Mouse (Mus musculus) bone marrow, adult 2 months (tissue): Measurements from ENCODE around the gene Arhgef7. TPM values are rescaled to one million over a fixed set of nuclear protein-coding genes. Genes with fewer than 3 reads are reported as not detected.

Experiments
- H3K27ac ChIP-seq: fragments of 200-500 bp; 2 replicates; pipeline ENCODE4 v1.5.1; 2012; ENCODE audit warnings: low read depth, mild to moderate bottlenecking, control low read depth, inconsistent platforms, low read length; ENCODE audit not compliant: control insufficient read depth, poor library complexity, insufficient read depth
- H3K4me1 ChIP-seq: fragments of 200-500 bp; 2 replicates; pipeline ENCODE4 v1.6.1; 2011; ENCODE audit warnings: low read length; ENCODE audit not compliant: control insufficient read depth, insufficient read depth
- H3K4me3 ChIP-seq: fragments of 200-500 bp; replicated peaks from 2 replicates; pipeline ENCODE3; 2011; ENCODE audit warnings: mild to moderate bottlenecking, low read depth, low read length, control low read depth; ENCODE audit not compliant: control insufficient read depth
- CTCF ChIP-seq: fragments of 200-500 bp; IDR thresholded peaks from 2 replicates; pipeline ENCODE4 v1.5.1; 2011; ENCODE audit warnings: low read length, control low read depth; ENCODE audit not compliant: control insufficient read depth, insufficient read depth
- POLR2A ChIP-seq: fragments of 200-500 bp; IDR thresholded peaks from 2 replicates; pipeline ENCODE4 v1.6.1; 2011; ENCODE audit warnings: low read depth, mild to moderate bottlenecking, control low read depth, low read length, borderline replicate concordance; ENCODE audit not compliant: control insufficient read depth
- WGBS: fragments of 180-500 bp; shearing (Covaris S2); methylation state at CpG from one replicate; pipeline ENCODE4 v1.1.7; 2018; 5-methylcytosine and 5-hydroxymethylcytosine counted together
- polyA plus RNA-seq: library from polyadenylated mRNA; stranded (reverse); fragments of >200 nt; gene quantifications from 2 replicates; pipeline ENCODE4 v1.2.4, GENCODE M21; 2011; ENCODE audit warnings: low replicate concordance; ENCODE audit not compliant: missing spikeins, insufficient read depth, insufficient read length

Gene Arhgef7
- polyA plus RNA-seq, 1 experiment = 18.6 TPM

- Histone ChIP-seq H3K4me1 (no peaks in the 10 kb centered on the region; the same call in 1 of the 2 replicates), H3K4me3 (no peak overlapping the region), H3K27ac (no peak overlapping the region)
- 86% methylated on average over 12 of the region's 12 CpGs for WGBS
- no peak for TF ChIP-seq CTCF
- no peak for TF ChIP-seq POLR2A
These were observed 21.7 kb upstream of the Arhgef7 start for GRCm38 (mm10) chr8:11705818-11706217.

GRCm38 (mm10) chr8:11707701-11708100 lies 19.8 kb upstream of the Arhgef7 start:
- TF ChIP-seq POLR2A = no peak
- no peak for TF ChIP-seq CTCF
- 55% methylated on average over 3 of the region's 3 CpGs for WGBS
- H3K4me3 ChIP-seq = no peak overlapping the region

GRCm38 (mm10) chr8:11708815-11709214 lies 18.7 kb upstream of the Arhgef7 start:
- 49% methylated on average over 2 of the region's 2 CpGs for WGBS
- Histone ChIP-seq H3K4me3 (no peak overlapping the region), H3K4me1 (no peaks in the 10 kb centered on the region; the same call in 1 of the 2 replicates), H3K27ac (no peak overlapping the region)
- TF ChIP-seq POLR2A (no peak), CTCF (no peak)

More at GRCm38 (mm10) chr8:11707701-11708100, 19.8 kb upstream of the Arhgef7 start:
- no peaks in the 10 kb centered on the region; the same call in 1 of the 2 replicates for H3K4me1 ChIP-seq
- no peak overlapping the region for H3K27ac ChIP-seq

- 72% methylated on average over 3 of the region's 3 CpGs for WGBS
- no peak overlapping the region for H3K27ac ChIP-seq
- no peaks in the 10 kb centered on the region; the same call in 1 of the 2 replicates for H3K4me1 ChIP-seq
- no peak for TF ChIP-seq CTCF
- no peak for TF ChIP-seq POLR2A
- H3K4me3 ChIP-seq = no peak overlapping the region
These were observed 18.0 kb upstream of the Arhgef7 start for GRCm38 (mm10) chr8:11709542-11709941.

- Histone ChIP-seq H3K27ac (no peak overlapping the region), H3K4me3 (no peak overlapping the region), H3K4me1 (no peaks in the 10 kb centered on the region)
- no peak for TF ChIP-seq POLR2A
- TF ChIP-seq CTCF = no peak
- 64% methylated on average over 5 of the region's 5 CpGs for WGBS
These were observed 17.1 kb upstream of the Arhgef7 start for GRCm38 (mm10) chr8:11710415-11710814.

GRCm38 (mm10) chr8:11712244-11712643 lies 15.3 kb upstream of the Arhgef7 start:
- 82% methylated on average over 6 of the region's 6 CpGs for WGBS
- Histone ChIP-seq H3K4me1 (no peaks in the 10 kb centered on the region), H3K27ac (no peak overlapping the region), H3K4me3 (no peak overlapping the region)
- TF ChIP-seq CTCF = peak; percentile 49; the same call in 1 of the 2 replicates
- TF ChIP-seq POLR2A = no peak

GRCm38 (mm10) chr8:11717194-11717593 lies 10.3 kb upstream of the Arhgef7 start:
- TF ChIP-seq POLR2A (no peak), CTCF (no peak)
- 26% methylated on average over 4 of the region's 4 CpGs for WGBS

GRCm38 (mm10) chr8:11727273-11727650 lies 259 bp upstream of the Arhgef7 start:
- WGBS = 3% methylated on average over 22 of the region's 22 CpGs
- Histone ChIP-seq H3K27ac (no peak overlapping the region), H3K4me3 (no peak overlapping the region), H3K4me1 (no peaks in the 10 kb centered on the region)
- TF ChIP-seq CTCF = no peak
- no peak for TF ChIP-seq POLR2A

More at GRCm38 (mm10) chr8:11717194-11717593, 10.3 kb upstream of the Arhgef7 start:
- Histone ChIP-seq H3K4me1 (no peaks in the 10 kb centered on the region), H3K27ac (no peak overlapping the region), H3K4me3 (no peak overlapping the region)
